Mouse (Mus musculus) ZHBTc4 (cell line): ENCODE measurements at regions not wholly inside any gene's neighbourhood (a gene's known extent, or its start where the extent isn't known, plus 50 kb on each side); places are given as distances from the start of the nearest gene placed in this dataset.
"Not testable (repeated sequence)": the region's sequence is repeated elsewhere in the genome, so short reads cannot be mapped to it uniquely, and the experiment has no call there.

ENCODE experiments used
- DNase-seq: peaks from one replicate; pipeline ENCODE4 v3.0.0-alpha.2; 2011; ENCODE audit warnings: low read depth, low spot score

GRCm38 (mm10) chr8:126833471-126834453, 111.9 kb downstream of the Tomm20 start:
- no peak for DNase-seq

DNA sequence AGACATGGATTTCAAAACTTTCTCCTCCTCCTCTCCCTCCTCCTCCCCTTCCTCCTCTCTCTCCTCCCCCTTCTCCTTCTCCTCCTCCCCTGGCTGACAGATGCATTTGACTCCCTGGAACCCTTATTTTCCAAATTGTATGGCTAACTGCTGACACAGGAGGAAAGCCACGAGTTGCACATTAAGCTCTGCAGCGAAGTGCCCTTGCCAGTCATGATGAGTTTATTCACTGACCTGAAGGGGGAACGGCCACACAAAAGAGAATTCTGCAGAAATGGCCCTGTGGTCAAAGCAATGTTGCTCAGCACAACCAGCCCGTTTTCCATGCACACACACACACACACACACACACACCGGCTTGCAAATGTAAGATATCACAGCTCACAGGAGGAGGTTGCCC, 112.6 kb downstream of the Tomm20 start:
- no peak for DNase-seq

- DNase-seq: no peak
Observed at GRCm38 (mm10) chr8:126832163-126832978, 113.3 kb downstream of the Tomm20 start.

GRCm38 (mm10) chr8:126831312-126832162, 114.1 kb downstream of the Tomm20 start:
- DNase-seq: no peak

DNA sequence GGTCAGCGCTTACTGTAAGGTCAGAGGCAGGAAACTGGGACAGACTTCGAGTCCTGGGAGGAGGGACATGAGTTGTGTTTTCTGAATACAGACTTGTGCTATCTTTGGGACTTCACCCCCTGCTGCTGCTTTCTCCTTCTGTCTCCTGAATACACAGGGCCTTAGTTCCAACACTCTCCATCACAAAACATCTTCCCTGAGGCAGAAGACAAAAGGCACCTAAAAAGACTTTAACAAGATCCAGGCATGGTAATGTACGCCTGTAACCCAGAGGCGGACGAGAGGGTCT, 115.5 kb downstream of the Tomm20 start:
- DNase-seq: peak; percentile 86

GRCm38 (mm10) chr8:126829376-126830241, 116.0 kb downstream of the Tomm20 start:
- DNase-seq: no peak

DNA sequence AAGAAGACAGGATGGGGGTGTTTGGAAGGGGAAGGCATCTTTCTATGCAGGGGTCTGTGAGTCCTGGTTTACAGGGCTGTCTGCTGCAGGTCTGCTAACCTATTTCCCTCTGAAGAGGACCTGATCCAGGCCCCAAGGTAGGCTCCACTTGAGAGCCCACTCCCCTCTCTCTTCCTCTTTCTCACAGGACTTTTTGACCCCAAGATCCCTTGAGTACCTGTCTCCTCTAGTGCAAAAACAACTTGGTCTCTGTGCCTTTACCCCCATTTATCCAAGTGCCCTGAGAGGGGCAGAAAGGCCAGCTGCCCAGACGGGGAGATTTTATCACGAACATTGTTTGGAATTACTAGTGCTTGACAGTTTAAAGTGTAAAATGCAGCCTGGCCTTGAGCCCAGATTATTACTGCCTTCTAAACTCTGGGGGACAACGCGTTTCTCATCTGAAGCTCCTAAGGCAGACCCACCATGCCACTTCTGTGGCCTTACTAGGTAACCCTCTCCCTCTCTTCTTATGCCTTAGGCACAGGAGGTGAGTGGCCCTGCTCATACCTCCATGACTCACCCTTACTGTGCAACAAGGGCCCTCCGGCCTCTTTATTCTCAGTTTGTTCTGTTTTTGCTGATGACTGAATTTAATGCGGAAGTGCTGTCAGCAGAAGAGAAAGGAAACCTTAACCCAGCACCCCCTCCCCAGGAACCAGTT, 117.8 kb downstream of the Tomm20 start:
- DNase-seq: no peak

DNA sequence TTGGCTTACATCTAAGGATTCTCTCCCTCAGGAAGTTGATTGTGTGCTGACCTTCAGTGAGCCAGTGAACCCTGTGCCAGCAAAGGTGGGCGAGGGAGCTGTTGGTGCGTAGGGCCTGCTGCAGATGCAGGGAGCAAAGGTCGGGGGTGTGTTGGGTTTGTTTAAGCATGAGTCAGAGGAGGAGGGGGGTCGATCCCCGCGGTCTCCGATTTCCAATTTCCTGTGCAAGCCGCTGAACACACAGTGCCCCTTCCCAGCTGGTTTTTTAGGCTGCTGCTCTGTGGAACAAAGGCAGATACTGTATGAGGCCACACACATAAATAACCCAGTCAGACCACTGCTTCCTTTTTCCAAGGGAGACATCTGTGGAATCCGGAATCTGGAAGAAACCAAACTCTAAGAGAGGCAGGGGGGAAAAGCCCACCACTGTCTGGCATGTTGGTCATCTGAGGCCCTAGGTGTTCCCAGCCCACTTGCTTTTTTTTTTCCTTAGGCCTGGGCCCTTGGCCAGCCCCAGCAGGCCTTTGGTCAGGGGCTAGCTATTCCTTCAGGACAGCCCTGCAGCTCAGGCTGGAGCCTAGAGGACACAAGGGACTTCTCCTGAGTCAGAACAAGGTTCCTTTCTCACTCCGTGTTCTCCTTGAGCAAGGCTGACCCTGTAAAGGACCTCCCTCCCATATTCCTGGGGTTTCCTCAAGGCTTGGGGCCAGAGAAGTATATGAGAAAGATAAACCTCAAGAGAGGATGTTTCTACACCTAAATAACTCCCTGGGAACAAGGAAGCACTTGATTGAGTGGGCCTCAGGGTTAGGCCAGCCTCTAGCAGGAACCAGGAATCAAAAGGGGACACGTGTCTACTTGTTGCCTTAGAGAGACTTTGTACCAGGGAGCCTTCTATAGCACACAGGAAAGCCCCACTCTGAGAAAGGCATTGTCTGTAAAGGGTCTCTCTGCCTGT, 119.0 kb downstream of the Tomm20 start:
- peak; percentile 53 for DNase-seq

DNA sequence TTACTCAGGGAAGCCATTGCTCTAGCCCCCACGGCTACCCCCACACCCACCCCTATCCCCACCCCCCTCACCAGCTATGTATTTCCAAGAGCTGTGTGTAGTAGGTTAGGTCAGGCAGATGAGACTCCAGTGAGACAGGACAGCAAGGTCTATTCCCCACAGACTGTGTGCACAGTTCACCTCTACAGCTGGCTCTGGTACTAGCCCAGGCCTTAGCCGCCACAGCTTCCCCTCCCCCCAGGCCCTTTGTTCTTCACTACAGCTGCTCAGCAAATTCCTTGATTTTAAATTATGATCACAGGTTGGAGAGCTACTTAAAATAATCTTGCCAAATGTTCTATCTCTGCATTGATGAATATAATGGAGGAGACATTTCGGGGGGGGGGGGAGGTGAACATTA, 119.8 kb downstream of the Tomm20 start:
- DNase-seq: peak; percentile 71

DNA sequence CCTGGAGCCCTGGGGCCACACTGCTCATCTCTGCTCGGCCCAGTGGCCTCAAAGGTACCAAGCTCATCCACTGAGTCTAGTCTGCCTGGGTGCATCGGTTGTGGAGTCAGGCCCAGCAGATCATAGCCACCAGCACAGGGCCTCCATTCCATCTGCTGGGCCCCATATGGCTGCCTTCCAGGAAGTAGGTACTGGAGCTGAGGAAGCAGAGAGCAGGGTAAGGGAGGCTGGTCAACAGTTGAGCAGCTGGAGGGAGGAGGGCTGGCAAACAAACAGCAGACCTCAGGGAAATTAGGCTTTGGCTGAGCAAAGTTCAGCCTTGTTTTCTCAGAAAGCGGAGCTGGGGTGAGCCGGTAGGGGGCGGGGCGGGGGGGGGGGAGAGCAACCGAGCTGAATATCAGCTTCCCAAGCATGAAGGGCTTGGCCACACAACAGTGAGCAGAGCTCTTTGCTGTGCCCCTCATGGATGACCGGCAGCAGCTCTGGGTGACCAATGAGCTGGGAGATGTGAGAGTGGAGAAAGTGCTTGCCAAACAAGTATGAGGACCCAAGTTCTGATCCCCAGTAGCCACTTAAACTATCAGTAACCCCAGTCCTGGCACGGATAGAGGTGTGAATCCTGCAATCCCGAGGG, 121.0 kb downstream of the Tomm20 start:
- DNase-seq: peak; percentile 42

DNA sequence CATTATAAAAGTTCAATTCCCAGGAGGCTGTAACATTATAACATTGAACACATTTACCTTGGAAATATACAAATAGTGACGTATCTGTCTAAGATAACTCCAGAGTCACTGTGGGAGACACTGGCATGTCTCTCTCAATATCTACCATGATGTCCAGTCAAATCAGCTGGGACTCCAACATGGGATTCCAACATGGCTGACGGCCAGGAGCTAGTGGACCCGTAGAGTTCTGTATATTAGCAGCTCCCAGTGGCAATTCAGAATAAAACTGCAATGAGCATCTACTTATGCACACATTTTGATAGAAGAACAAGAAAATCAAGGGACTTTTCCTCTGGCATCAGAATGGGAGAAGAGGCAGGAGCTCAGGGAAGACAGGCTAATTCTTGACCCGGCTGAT, 123.4 kb downstream of the Tomm20 start:
- DNase-seq: no peak

DNA sequence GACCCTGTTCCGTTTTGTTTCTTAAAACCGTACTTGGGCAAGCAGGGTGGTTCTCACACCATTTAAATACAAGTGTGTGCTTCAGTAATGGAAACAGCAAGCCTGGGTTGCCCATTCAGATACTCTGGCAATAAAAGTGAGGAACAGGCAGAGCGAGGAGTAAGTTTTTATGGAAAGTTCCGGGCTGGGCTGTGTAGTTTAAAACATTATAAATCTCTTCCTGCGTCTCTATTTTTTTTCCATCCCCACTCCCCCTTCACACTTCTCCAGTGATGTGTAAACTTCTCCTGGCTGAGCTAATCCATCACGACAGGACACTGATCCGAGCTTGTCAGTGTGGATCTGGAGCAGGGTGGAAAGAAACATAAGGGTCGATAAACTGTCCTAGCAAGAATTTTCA, 124.4 kb downstream of the Tomm20 start:
- DNase-seq: no peak

GRCm38 (mm10) chr8:126820502-126820901, 125.1 kb downstream of the Tomm20 start:
- DNase-seq: no peak

GRCm38 (mm10) chr8:126819261-126819660, 126.4 kb downstream of the Tomm20 start:
- no peak for DNase-seq

GRCm38 (mm10) chr8:126816155-126816554, 129.5 kb downstream of the Tomm20 start:
- no peak for DNase-seq

DNA sequence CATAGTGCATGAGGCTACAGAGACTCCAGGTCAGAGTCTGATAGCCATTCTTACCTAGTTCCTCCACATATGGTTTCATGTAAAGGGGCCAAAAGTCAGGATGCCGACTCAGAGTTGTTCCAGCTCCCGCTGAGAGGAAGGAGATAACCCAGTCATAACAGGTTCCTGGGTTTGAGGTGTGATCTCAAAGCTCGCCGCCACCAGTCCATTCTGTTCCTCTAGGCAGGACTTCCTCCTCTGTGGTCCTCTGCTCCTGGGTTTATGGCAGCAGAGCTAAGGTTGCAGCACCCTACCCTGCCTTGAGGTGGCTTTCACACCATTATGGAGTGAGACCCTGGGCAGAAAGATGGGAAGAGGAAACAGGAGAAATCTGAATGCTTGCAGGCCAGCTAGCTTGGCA, 131.2 kb downstream of the Tomm20 start:
- no peak for DNase-seq

GRCm38 (mm10) chr8:126813621-126814020, 132.0 kb downstream of the Tomm20 start:
- DNase-seq: peak; percentile 46

DNA sequence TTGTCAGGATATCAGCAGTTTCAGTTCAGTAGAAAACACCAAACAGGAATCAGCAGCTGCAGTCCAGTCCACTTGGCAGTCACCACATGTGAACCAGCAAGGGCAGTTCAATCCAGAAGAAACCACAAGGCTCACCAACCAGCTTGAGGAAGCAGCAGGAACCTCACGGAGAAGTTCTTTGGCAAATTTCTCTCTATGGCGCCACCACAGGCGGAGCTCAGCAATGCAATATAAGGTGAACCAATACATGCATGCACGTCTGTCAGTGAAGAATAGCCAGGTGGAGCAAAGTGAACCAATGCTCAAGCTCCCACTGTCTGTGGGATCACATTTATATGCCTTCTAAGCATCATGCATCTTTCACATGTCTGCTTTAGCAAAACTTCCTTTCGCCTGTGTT, 132.9 kb downstream of the Tomm20 start:
- peak; percentile 69 for DNase-seq

DNA sequence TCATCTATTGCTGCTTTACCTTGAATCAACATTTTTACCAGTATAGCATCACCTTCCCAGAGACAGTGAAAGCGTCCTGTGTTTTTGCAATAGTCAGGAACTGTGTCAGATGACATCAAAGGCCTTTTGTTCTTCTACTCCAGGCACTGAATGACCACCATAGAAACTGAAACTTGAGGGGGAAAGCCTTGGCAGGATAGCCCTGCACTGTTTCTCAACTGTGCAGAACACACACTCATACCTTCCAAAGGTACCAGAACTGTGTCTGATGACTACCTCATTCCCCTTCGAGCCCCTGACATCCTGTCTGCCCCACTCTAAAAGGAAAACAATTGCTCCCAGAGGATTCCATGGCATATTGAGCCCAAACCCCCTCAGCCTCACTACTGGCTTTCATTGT, 134.3 kb downstream of the Tomm20 start:
- DNase-seq: not testable (repeated sequence)
